Mouse (Mus musculus): ENCODE data around the gene Pdcd4.

The Pdcd4 gene

DNA sequence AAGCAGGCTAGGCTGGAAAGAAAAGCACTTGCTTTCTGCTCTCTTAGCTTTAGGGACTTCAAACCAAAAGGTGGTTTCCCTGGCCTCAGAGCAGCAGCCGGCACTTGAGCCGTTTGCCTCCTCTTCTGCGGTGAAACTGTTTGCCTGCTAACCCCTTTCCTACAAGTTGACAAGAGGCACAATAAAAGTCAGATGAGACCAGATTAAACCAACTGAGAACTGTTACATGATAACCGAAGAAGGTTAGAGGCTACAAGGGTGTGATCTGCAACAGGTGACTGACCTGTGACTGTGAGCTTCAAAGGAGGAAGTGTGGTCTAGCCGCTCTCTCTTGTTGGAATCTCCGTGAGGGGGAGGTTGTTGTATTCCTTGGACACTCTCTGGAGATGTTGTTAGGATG, 20.5 kb upstream of the Pdcd4 start:
- no peak for DNase-seq (ENCODE audit: low read depth, low spot score)

- DNase-seq (ENCODE audit: low read depth, low spot score): no peak
These were observed 18.9 kb upstream of the Pdcd4 start for GRCm38 (mm10) chr19:53872994-53873713.

- DNase-seq (ENCODE audit: low read depth, low spot score): no peak
These were observed 16.8 kb upstream of the Pdcd4 start for GRCm38 (mm10) chr19:53875246-53875645.

DNA sequence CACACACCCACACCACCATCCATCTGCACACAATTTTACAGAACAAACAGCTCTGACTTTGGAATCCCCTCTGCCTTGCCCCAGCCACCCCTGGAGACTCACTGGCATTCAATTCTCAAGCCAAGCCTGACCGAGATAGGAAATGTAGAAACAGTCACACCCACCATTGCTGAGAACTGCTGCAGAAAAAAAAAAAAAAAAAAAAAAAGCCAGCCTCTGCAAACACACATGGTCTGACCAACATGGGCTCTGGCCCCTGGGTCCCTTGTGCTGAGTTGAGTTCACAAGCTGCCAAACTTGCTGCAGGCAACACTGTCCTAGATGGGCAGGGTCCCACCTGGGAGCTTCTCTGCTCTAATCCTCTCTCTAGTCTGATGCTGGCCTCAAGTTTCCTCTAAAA, 14.3 kb upstream of the Pdcd4 start:
- DNase-seq (ENCODE audit: low read depth, low spot score): no peak

DNA sequence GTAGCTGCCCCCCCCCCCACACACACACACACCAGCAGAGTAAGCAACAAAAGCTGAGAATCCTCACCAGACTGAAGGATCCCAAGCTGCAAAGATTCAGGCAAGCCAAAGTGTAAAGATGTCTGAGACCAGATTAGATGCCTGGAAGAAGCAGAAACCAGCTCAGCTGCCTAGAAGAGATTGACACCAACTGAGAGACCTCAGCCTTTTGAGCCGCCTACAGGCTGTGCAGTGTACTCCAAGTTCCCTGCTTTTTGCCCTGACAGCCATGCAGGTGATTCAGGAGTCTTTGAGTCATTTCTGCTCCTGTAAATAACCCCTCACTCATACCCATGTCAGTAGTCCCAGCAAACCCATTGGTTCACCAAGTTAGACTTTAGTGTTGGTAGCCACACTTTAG, 11.6 kb upstream of the Pdcd4 start:
- DNase-seq (ENCODE audit: low read depth, low spot score): no peak

GRCm38 (mm10) chr19:53881786-53882185, 10.2 kb upstream of the Pdcd4 start:
- no peak for DNase-seq (ENCODE audit: low read depth, low spot score)

GRCm38 (mm10) chr19:53885450-53885849, 6.6 kb upstream of the Pdcd4 start:
- DNase-seq (ENCODE audit: low read depth, low spot score): no peak

- DNase-seq (ENCODE audit: low read depth, low spot score): peak; percentile 37
These were observed 5.3 kb upstream of the Pdcd4 start for GRCm38 (mm10) chr19:53886576-53887370.

DNA sequence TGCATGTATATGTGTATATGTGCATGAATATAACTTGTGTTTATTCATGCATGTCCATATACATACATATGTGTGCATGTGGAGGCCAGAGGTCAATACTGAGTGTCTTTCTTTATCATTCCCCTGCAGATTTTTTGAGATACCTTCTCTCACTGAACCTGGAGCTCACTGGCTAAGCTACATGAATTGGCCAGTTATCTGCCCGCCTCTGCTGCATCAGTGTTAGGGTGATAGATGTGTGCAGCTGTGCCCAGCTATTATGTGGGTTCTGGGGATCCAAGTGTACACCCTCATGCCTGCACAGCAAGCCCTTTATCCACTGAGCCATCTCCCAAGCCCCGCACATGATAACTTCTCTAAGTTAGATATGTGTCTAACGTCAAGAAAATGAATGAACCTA, 4.2 kb upstream of the Pdcd4 start:
- DNase-seq (ENCODE audit: low read depth, low spot score): no peak

- DNase-seq (ENCODE audit: low read depth, low spot score): no peak
These were observed 3.7 kb upstream of the Pdcd4 start for GRCm38 (mm10) chr19:53888331-53888730.

- DNase-seq (ENCODE audit: low read depth, low spot score): no peak
These were observed 2.5 kb upstream of the Pdcd4 start for GRCm38 (mm10) chr19:53889555-53889954.

DNA sequence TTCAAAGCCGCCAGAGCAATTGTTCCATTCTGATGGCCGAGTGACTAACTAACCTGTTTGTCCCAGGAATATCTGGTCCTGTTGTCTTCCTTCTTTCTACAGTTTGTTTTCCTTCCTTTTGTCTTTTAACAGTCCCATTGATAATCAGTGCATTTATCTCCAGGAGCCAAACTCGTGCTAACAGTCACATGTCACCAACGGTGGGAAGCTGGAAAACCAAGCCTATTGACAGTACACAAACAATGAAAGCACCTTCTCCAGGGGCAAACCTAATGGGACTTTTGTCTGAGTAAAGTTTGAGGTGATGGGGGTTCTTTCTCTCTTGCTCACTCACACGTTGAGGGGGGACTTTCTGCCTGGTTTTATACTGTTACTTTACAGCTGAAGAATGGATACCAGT, 1.8 kb upstream of the Pdcd4 start:
- DNase-seq (ENCODE audit: low read depth, low spot score): no peak

GRCm38 (mm10) chr19:53890781-53891251, 1.2 kb upstream of the Pdcd4 start:
- DNase-seq (ENCODE audit: low read depth, low spot score): no peak

GRCm38 (mm10) chr19:53891569-53891968, 462 bp upstream of the Pdcd4 start:
- DNase-seq (ENCODE audit: low read depth, low spot score): no peak

GRCm38 (mm10) chr19:53892838-53893359, 868 bp downstream of the Pdcd4 start:
- peak; percentile 71 for DNase-seq (ENCODE audit: low read depth, low spot score)

DNA sequence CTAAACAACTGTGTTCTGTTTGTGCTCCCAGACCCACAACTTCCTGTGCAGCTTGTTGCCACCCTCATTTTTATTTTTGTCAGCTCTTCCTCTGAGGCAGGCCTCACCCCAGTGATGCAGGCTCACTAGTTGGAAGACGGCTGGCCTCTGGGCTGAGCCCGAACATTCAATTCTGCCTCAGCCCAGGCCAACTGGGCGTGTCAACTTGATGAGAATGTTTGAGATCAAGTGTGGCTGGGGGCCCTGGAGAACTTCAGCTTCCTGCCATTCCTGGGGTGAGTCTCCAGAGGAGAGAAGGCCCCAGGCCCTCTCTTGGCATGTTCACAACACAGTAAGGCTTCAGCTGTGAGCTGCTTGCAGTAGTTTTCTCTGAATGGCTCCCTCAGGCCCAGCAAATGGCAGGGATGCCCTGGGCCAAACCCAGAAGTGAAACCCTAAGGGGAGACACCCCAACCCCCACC, 1.7 kb downstream of the Pdcd4 start:
- no peak for DNase-seq (ENCODE audit: low read depth, low spot score)

DNA sequence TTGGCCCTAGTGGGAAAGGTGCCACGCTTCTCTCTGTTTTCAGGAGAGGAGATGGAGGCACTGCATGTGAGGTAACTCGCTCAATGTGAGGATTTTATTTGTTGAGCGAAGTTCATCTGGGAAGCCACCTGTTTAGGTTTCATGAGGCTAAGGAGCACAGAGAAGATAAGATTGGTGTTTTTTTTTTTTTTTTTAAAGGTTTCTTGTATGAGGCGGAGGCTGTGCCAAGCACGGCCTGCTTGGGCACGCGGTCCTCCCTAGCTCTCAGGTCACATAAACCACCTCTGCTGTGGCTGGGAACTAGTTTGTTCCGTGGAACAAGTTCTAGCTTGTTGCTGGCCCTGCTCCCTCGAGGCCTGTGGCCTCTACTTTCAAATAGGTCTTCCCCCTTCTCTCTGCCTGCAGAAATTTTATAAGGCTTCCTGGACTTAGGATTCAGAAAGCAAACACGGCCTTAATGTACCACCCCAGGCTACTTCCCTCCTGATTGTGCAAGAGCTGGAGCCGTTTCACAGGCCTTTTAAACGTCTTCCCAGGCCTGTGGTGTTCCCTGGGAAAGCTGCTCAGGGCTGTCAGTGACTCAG, 2.6 kb downstream of the Pdcd4 start:
- DNase-seq (ENCODE audit: low read depth, low spot score): no peak

DNA sequence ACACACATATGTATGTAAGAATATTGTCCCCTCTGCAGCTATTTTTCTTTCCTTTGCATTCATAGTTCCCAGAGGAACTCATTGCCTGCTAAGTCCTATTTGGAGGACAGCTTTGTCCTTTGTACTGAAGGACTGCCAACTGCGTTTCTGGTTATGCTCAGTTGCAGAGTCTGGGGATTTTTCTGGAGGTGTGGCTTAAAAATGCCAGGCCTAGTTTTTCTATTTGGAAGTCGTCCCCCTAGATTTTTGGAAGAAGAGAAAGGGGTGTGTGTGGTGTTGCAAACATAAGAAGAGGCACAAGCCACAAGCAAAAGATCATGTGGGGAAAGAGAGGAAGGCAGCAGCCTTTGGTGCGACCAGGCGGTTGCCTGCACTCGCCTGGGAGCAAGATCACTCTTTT, 6.0 kb downstream of the Pdcd4 start:
- DNase-seq (ENCODE audit: low read depth, low spot score): peak; percentile 48

GRCm38 (mm10) chr19:53898498-53898897, 6.5 kb downstream of the Pdcd4 start:
- no peak for DNase-seq (ENCODE audit: low read depth, low spot score)

DNA sequence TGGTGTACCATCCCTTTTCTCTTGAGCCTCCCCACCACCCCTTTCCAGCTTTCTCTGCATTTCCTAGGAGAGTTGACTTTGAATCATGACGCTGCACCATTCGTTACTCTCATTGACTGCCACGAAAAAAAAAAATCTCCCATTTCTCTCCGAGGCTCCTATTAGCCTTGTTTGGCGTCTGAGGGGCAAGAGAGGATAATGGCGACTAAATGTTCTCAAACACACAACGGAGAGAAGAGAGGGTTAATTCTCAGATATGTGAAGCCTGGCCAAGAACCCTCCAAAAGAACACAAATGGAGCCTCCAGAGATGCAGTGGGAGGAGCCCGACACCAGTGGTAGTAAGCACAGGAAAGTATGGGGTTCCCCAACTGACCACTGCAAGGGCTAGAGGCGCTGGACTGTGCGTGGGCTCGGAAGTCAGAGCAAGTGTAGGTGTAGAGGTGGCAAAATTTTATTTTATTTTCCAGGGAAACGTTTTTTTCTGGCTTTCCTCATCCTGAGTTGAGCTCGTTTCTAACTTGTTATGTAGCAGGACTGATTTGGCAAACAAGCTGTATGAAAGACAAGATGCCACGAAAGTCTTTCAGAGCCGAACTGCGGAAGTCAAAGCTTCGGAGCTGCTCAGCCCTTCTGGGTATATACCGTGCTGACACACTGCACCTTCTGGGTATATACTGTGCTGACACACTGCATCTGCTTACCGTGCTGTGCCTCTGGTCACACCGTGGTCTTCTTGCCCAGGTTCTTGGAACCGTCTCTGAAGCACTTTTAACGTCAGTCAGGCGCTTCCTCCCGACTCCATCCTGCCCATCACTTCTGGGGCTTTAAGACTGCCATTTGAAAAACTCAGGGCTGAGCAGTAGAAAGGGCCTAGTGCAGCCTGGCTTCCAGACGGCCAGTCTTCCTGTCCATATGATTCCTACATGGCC, 7.2 kb downstream of the Pdcd4 start:
- DNase-seq (ENCODE audit: low read depth, low spot score): no peak

DNA sequence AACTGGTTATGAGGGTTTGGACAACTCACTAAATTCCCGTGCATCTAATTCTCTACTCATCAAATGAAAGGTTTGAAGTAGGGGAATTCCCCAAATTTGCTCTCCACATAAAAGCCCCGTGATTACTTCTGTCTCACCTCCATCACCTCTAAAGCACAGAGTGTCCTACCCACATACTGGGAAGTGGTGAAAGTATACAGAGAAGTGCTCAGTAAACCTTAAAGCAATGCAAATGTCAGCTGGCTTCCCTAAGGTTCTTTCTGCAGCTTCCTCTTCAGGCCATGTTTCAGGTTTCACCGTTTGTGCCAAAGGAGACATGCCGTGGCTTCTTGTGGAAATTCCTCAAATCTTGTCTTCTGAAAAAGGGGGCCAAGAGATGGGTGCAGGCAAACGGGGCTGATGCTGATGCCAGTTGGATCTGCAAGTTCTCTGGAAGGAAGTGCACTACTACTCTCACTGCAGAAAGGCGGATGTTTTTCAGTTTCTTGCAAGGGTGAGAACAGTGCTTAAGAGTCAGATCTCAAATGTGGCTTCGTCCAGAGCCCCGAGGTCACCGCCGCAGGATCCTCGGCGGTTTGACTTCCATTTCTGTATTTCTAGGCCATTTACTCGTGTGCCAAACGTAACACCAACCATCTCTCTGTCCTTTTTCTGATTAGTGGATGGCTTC, 8.0 kb downstream of the Pdcd4 start:
- DNase-seq (ENCODE audit: low read depth, low spot score): no peak

Measured in brain, adult 2 months (tissue).